Mouse (Mus musculus) embryo, embryonic 10 days (tissue): ENCODE measurements around the gene Echs1.
"Not testable (repeated sequence)": the region's sequence is repeated elsewhere in the genome, so short reads cannot be mapped to it uniquely, and the experiment has no call there.

Experiments
- DNase-seq: peaks from one replicate; pipeline ENCODE4 v3.0.0-alpha.2; 2015; ENCODE audit warnings: low spot score

Gene Echs1

GRCm38 (mm10) chr7:140116329-140117054 lies at the start of gene Echs1:
TSS of gene Echs1 (minus strand) at chr7:140116476.
- peak; percentile 92 for DNase-seq

GRCm38 (mm10) chr7:140164664-140165063 lies 48.4 kb upstream of the Echs1 start, which contains the start of gene Olfr522:
TSS of gene Olfr522 (minus strand) at chr7:140164764.
- no peak for DNase-seq

- no peak for DNase-seq
Observed at GRCm38 (mm10) chr7:140160363-140160762, 44.1 kb upstream of the Echs1 start.

- peak; percentile 10 for DNase-seq
Observed at GRCm38 (mm10) chr7:140154218-140154927, 38.1 kb upstream of the Echs1 start, which contains the start of gene Sprn. TSS of gene Sprn (minus strand) at chr7:140154877.

GRCm38 (mm10) chr7:140153829-140154217 lies 37.5 kb upstream of the Echs1 start:
- no peak for DNase-seq

- peak; percentile 34 for DNase-seq
Observed at GRCm38 (mm10) chr7:140153383-140153782, 37.1 kb upstream of the Echs1 start.

- DNase-seq: no peak
Observed at GRCm38 (mm10) chr7:140144550-140144949, 28.3 kb upstream of the Echs1 start.

GRCm38 (mm10) chr7:140141350-140141749 lies 25.1 kb upstream of the Echs1 start:
- peak; percentile 84 for DNase-seq

GRCm38 (mm10) chr7:140138021-140138310 lies 21.7 kb upstream of the Echs1 start:
- DNase-seq: no peak

GRCm38 (mm10) chr7:140137135-140138020 lies 21.1 kb upstream of the Echs1 start, which contains the start of gene Mtg1:
TSS of gene Mtg1 (plus strand) at chr7:140137564.
- DNase-seq: peak; percentile 96

- DNase-seq: no peak
Observed at GRCm38 (mm10) chr7:140135106-140135770, 19.0 kb upstream of the Echs1 start.

- DNase-seq: not testable (repeated sequence)
Observed at GRCm38 (mm10) chr7:140134033-140134432, 17.8 kb upstream of the Echs1 start.

- DNase-seq: not testable (repeated sequence)
Observed at GRCm38 (mm10) chr7:140132184-140132583, 15.9 kb upstream of the Echs1 start.

- DNase-seq: no peak
Observed at GRCm38 (mm10) chr7:140127911-140128310, 11.6 kb upstream of the Echs1 start.

- no peak for DNase-seq
Observed at GRCm38 (mm10) chr7:140126934-140127333, 10.7 kb upstream of the Echs1 start.

GRCm38 (mm10) chr7:140126022-140126350 lies 9.7 kb upstream of the Echs1 start:
- DNase-seq: no peak

- peak; percentile 90 for DNase-seq
Observed at GRCm38 (mm10) chr7:140125278-140126021, 9.2 kb upstream of the Echs1 start.

- DNase-seq: no peak
Observed at GRCm38 (mm10) chr7:140124382-140124781, 8.1 kb upstream of the Echs1 start.

GRCm38 (mm10) chr7:140122765-140123164 lies 6.5 kb upstream of the Echs1 start:
- no peak for DNase-seq

GRCm38 (mm10) chr7:140121338-140121910 lies 5.1 kb upstream of the Echs1 start:
- DNase-seq: no peak

GRCm38 (mm10) chr7:140120484-140120883 lies 4.2 kb upstream of the Echs1 start:
- no peak for DNase-seq
